Mouse (Mus musculus) small intestine, adult 2 months (tissue): ENCODE results near the gene Atp5l. TPM values are rescaled to one million over a fixed set of nuclear protein-coding genes. Genes with fewer than 3 reads are reported as not detected.

ENCODE experiments used
- H3K27ac ChIP-seq: fragments of 200-500 bp; 2 replicates; pipeline ENCODE4 v1.5.1; 2012; ENCODE audit warnings: low read depth, low read length, control low read depth, inconsistent platforms; ENCODE audit not compliant: insufficient read depth
- H3K27me3 ChIP-seq: fragments of 200-500 bp; 2 replicates; pipeline ENCODE4 v1.6.1; 2012; ENCODE audit warnings: mild to moderate bottlenecking, moderate library complexity, low read length, inconsistent platforms; ENCODE audit not compliant: control insufficient read depth, insufficient read depth
- H3K36me3 ChIP-seq: fragments of 200-500 bp; 2 replicates; pipeline ENCODE4 v1.6.1; 2012; ENCODE audit warnings: mild to moderate bottlenecking, low read length, control low read depth, inconsistent platforms; ENCODE audit not compliant: control insufficient read depth, insufficient read depth
- H3K4me1 ChIP-seq: fragments of 200-500 bp; 2 replicates; pipeline ENCODE4 v1.6.1; 2012; ENCODE audit warnings: low read length, inconsistent platforms, mixed read lengths; ENCODE audit not compliant: control insufficient read depth, insufficient read depth, insufficient read length
- H3K4me3 ChIP-seq: fragments of 200-500 bp; 2 replicates; pipeline ENCODE4 v1.5.1; 2012; ENCODE audit warnings: low read depth, mild to moderate bottlenecking, control low read depth, inconsistent platforms, low read length, moderate library complexity
- CTCF ChIP-seq: fragments of 200-500 bp; IDR thresholded peaks from 2 replicates; pipeline ENCODE4 v1.5.1; 2012; ENCODE audit warnings: low read depth, mild to moderate bottlenecking, control low read depth, inconsistent platforms, low read length, moderate library complexity, mixed read lengths; ENCODE audit not compliant: insufficient replicate concordance, insufficient read length; ENCODE audit errors: extremely low read depth
- POLR2A ChIP-seq: fragments of 200-500 bp; IDR thresholded peaks from 2 replicates; pipeline ENCODE4 v1.6.1; 2012; ENCODE audit warnings: low read depth, mild to moderate bottlenecking, control low read depth, inconsistent platforms, low read length, moderate library complexity
- WGBS: fragments of 180-500 bp; shearing (Covaris S2); methylation state at CpG from one replicate; pipeline ENCODE4 v1.1.7; 2018; 5-methylcytosine and 5-hydroxymethylcytosine counted together
- polyA plus RNA-seq: library from polyadenylated mRNA; depleted of rRNA; stranded (reverse); fragments of >200 nt; gene quantifications from 2 replicates; pipeline ENCODE4 v1.2.3, GENCODE M21; 2012

The Atp5l gene
- polyA plus RNA-seq, 1 experiment, result 102 TPM

- Histone ChIP-seq H3K27me3 (no peaks in the 10 kb centered on the region), H3K4me3 (no peak overlapping the region), H3K36me3 (peaks cover 15% of the 10 kb centered on the region), H3K4me1 (peaks cover 5% of the 10 kb centered on the region; the same call in 1 of the 2 replicates), H3K27ac (no peak overlapping the region)
- TF ChIP-seq POLR2A, result no peak
- no peak for TF ChIP-seq CTCF
- 20% methylated on average over 4 of the region's 4 CpGs for WGBS
Observed at GRCm38 (mm10) chr9:44914706-44915105, 5.8 kb downstream of the Atp5l start.

DNA sequence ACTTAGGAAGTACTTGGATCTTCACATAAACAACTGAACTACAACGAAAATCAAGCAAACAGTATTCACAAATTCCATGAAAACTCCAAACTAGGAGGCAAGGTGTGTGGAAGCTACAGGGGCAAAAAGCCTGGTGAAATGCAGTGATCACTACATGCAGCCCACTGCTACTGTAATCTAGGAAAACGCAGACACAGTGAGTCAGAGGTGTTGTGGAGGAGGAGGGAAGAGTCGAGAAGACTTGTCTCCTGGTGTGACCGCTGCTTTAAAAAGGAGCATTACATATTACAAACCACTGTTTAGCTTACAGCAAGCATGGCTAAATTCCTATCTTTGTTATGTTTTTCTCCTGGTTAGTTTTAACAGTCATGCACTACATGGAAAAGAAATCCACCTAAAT lies 9.2 kb downstream of the Atp5l start:
- H3K36me3 ChIP-seq, result peaks cover 15% of the 10 kb centered on the region
- H3K27ac ChIP-seq, result no peak overlapping the region
- peaks cover 5% of the 10 kb centered on the region; the same call in 1 of the 2 replicates for H3K4me1 ChIP-seq
- no peaks in the 10 kb centered on the region for H3K27me3 ChIP-seq
- 76% methylated on average over 4 of the region's 4 CpGs for whole genome bisulfite sequencing
- H3K4me3 ChIP-seq, result no peak overlapping the region
- TF ChIP-seq POLR2A (no peak), CTCF (no peak)

GRCm38 (mm10) chr9:44905620-44906019 lies 14.9 kb downstream of the Atp5l start:
- Histone ChIP-seq H3K4me1 (no peaks in the 10 kb centered on the region), H3K4me3 (no peak overlapping the region), H3K36me3 (peaks cover 4% of the 10 kb centered on the region; the same call in 1 of the 2 replicates), H3K27ac (no peak overlapping the region), H3K27me3 (no peaks in the 10 kb centered on the region)
- 51% methylated on average over 4 of the region's 4 CpGs for WGBS
- TF ChIP-seq CTCF (no peak), POLR2A (no peak)

DNA sequence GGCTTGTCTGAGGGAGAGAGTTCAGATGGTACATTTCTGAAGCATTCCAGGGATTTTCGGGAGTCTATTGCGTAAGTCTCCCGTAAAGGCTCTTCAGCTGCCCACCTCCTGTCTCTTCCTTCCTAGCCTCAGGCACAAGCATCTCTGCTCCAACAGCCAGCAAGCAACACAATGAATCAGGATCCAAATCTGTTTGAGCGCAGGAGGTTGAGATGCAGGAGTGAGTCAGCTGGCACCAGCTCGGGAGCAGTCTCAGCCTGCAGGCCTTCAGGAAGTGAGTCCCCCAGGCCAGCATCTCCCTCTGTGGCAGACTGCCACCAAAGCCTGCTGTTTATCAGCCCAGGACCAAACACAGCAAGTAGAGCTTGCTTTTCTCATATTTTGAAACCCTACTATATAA lies 15.6 kb downstream of the Atp5l start:
- WGBS, result 63% methylated on average over 5 of the region's 5 CpGs
- Histone ChIP-seq H3K27me3 (no peaks in the 10 kb centered on the region), H3K4me3 (no peak overlapping the region), H3K36me3 (peaks cover 1% of the 10 kb centered on the region; the same call in 1 of the 2 replicates), H3K27ac (no peak overlapping the region), H3K4me1 (no peaks in the 10 kb centered on the region; the same call in 1 of the 2 replicates)
- TF ChIP-seq CTCF (no peak), POLR2A (no peak)

DNA sequence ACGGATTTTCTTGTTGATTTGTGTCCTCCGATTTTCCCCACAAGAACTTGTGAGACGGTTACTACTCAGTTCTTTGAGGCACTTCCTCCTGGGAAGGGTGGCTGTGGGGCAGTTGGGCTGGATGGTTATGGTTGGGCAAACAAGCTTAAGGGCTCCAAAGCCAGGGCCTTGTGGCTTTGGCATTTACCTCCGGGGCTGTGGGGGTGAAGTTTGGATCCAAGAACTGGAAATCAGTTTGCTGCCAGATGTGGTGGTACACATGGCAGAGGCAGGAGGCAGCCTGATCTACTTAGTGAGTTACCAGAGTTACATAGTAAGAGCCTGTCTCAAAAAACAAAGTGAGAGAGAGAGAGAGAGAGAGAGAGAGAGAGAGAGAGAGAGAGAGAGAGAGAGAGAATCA lies 16.7 kb downstream of the Atp5l start:
- WGBS, result 81% methylated on average over 4 of the region's 4 CpGs
- Histone ChIP-seq H3K4me1 (no peaks in the 10 kb centered on the region; the same call in 1 of the 2 replicates), H3K27ac (no peak overlapping the region), H3K27me3 (no peaks in the 10 kb centered on the region), H3K36me3 (no peaks in the 10 kb centered on the region), H3K4me3 (no peak overlapping the region)
- TF ChIP-seq POLR2A (no peak), CTCF (no peak)

- Histone ChIP-seq H3K4me1 (no peaks in the 10 kb centered on the region; the same call in 1 of the 2 replicates), H3K27ac (no peak overlapping the region), H3K36me3 (no peaks in the 10 kb centered on the region), H3K27me3 (no peaks in the 10 kb centered on the region), H3K4me3 (no peak overlapping the region)
- WGBS, result 60% methylated on average over 4 of the region's 4 CpGs
- TF ChIP-seq CTCF (peak; percentile 18; the same call in 1 of the 2 replicates), POLR2A (no peak)
Observed at GRCm38 (mm10) chr9:44900402-44900801, 20.1 kb downstream of the Atp5l start.

GRCm38 (mm10) chr9:44899716-44900115 lies 20.8 kb downstream of the Atp5l start:
- H3K27me3 ChIP-seq, result no peaks in the 10 kb centered on the region
- no peak for TF ChIP-seq CTCF
- no peak for TF ChIP-seq POLR2A
- H3K27ac ChIP-seq, result no peak overlapping the region
- no peaks in the 10 kb centered on the region; the same call in 1 of the 2 replicates for H3K4me1 ChIP-seq
- H3K36me3 ChIP-seq, result no peaks in the 10 kb centered on the region
- H3K4me3 ChIP-seq, result no peak overlapping the region
- WGBS, result 18% methylated on average over 3 of the region's 3 CpGs

- H3K36me3 ChIP-seq, result no peaks in the 10 kb centered on the region
- WGBS, result 64% methylated on average over 4 of the region's 4 CpGs
Observed at GRCm38 (mm10) chr9:44897024-44897423, 23.5 kb downstream of the Atp5l start.

More at GRCm38 (mm10) chr9:44897024-44897423, 23.5 kb downstream of the Atp5l start:
- Histone ChIP-seq H3K27ac (no peak overlapping the region), H3K4me3 (no peak overlapping the region), H3K27me3 (no peaks in the 10 kb centered on the region), H3K4me1 (no peaks in the 10 kb centered on the region; the same call in 1 of the 2 replicates)
- TF ChIP-seq CTCF (no peak), POLR2A (no peak)
